Mouse (Mus musculus) small intestine, adult 10 weeks (tissue): ENCODE results near the gene Srf. TPM values are rescaled to one million over a fixed set of nuclear protein-coding genes. Genes with fewer than 3 reads are reported as not detected.

ENCODE experiments used
- polyA plus RNA-seq: library from polyadenylated mRNA; stranded (reverse); fragments of 350-450 nt; fragmentation: Illumina TruSeq; extraction: RNeasy Lipid Tissue Mini Kit (QIAGEN cat#74804); gene quantifications from one replicate; pipeline ENCODE4 v1.2.3, GENCODE M21; 2014; ENCODE audit warnings: low replicate concordance

The Srf gene
- 0.15 TPM for polyA plus RNA-seq

GRCm38 (mm10) chr17:46555673-46556583, at the start of gene Srf:
Srf (minus strand) TSS chr17:46556175.

GRCm38 (mm10) chr17:46545813-46546564, 10.0 kb downstream of the Srf start, which contains the start of gene Cul9:
Cul9 (minus strand) TSS chr17:46546388.

Other genes with a start within 250 kb of the Srf start
- 0.67 TPM for gene Abcc10, start 227.8 kb downstream of the Srf start, polyA plus RNA-seq
- gene Zfp318, start 172.4 kb downstream of the Srf start, polyA plus RNA-seq = 14.6 TPM
- not detected for gene Crip3, start 127.2 kb downstream of the Srf start, polyA plus RNA-seq
- not detected for gene Slc22a7, start 117.7 kb downstream of the Srf start, polyA plus RNA-seq
- gene Ttbk1, start 68.5 kb downstream of the Srf start, polyA plus RNA-seq = not detected
- gene Dnph1, start 59.5 kb downstream of the Srf start, polyA plus RNA-seq = 2.1 TPM
- not detected for gene Cul9, start 9.8 kb downstream of the Srf start, polyA plus RNA-seq
- not detected for gene Ptk7, start 73.3 kb upstream of the Srf start, polyA plus RNA-seq
- 0.33 TPM for gene Klc4, start 89.8 kb upstream of the Srf start, polyA plus RNA-seq
- not detected for gene Mrpl2, start 90.1 kb upstream of the Srf start, polyA plus RNA-seq
- not detected for gene Cul7, start 94.2 kb upstream of the Srf start, polyA plus RNA-seq
- gene Rrp36, start 118.2 kb upstream of the Srf start, polyA plus RNA-seq = 2.2 TPM
- gene Mea1, start 122.6 kb upstream of the Srf start, polyA plus RNA-seq = 1.9 TPM
- 4.2 TPM for gene Klhdc3, start 124.7 kb upstream of the Srf start, polyA plus RNA-seq
- gene Ppp2r5d, start 148.9 kb upstream of the Srf start, polyA plus RNA-seq = 9.8 TPM
- gene Pex6, start 155.3 kb upstream of the Srf start, polyA plus RNA-seq = not detected
- not detected for gene Gnmt, start 173.0 kb upstream of the Srf start, polyA plus RNA-seq
- 1.9 TPM for gene Cnpy3, start 196.0 kb upstream of the Srf start, polyA plus RNA-seq
- not detected for gene Ptcra, start 207.5 kb upstream of the Srf start, polyA plus RNA-seq
- 11.9 TPM for gene 2310039H08Rik, start 216.5 kb upstream of the Srf start, polyA plus RNA-seq
- 16.6 TPM for gene Rpl7l1, start 226.5 kb upstream of the Srf start, polyA plus RNA-seq